Mouse (Mus musculus): ENCODE results near the gene Chn1. TPM values are rescaled to one million over a fixed set of nuclear protein-coding genes. Genes with fewer than 3 reads are reported as not detected.

The Chn1 gene
- total RNA-seq, 2 experiments from 2014 or later: 262 to 289 TPM

- intact Hi-C loops (cut with DNase I): loop anchor here (5.0 kb wide), 1 partner anchor 1095 kb away; no protein-coding TSS in a partner anchor
- DNase-seq: peak; percentile 42
Observed at GRCm38 (mm10) chr2:73566989-73567605, 208.0 kb downstream of the Chn1 start.

- DNase-seq: peak; percentile 29
- intact Hi-C loops (cut with DNase I): loop anchor here (5.0 kb wide), 1 partner anchor 1096 kb away; no protein-coding TSS in a partner anchor
Observed at GRCm38 (mm10) chr2:73566162-73566561, 209.0 kb downstream of the Chn1 start.

GRCm38 (mm10) chr2:73563690-73564089 is 211.5 kb downstream of the Chn1 start:
- no peak for DNase-seq
- intact Hi-C loops (cut with DNase I): no loop called here

GRCm38 (mm10) chr2:73562656-73563055 is 212.5 kb downstream of the Chn1 start:
- DNase-seq: no peak
- intact Hi-C loops (cut with DNase I): no loop called here

- intact Hi-C loops (cut with DNase I): no loop called here
- DNase-seq: peak; percentile 52
Observed at GRCm38 (mm10) chr2:73561665-73562063, 213.5 kb downstream of the Chn1 start.

GRCm38 (mm10) chr2:73560899-73561664 is 214.1 kb downstream of the Chn1 start:
- intact Hi-C loops (cut with DNase I): no loop called here
- no peak for DNase-seq

Other genes starting within 250 kb of the Chn1 start
- gene Wipf1, start 245.6 kb downstream of the Chn1 start, total RNA-seq (2021): 1 to 10 TPM; 6.7 to 6.9 TPM
- under 1 TPM; 0.08 to 0.12 TPM for gene Chrna1, start 195.0 kb downstream of the Chn1 start, total RNA-seq (2021)
- 100 to 1,000 TPM; 138 to 148 TPM for gene Atf2, start 117.3 kb upstream of the Chn1 start, total RNA-seq (2021)
- 100 to 1,000 TPM; 514 to 519 TPM for gene Atp5g3, start 136.0 kb upstream of the Chn1 start, total RNA-seq (2021)

Measured in left cerebral cortex, postnatal 4 days (tissue).